Mouse (Mus musculus) hindbrain, embryonic 13.5 days (tissue): ENCODE results near the gene Kit. TPM values are rescaled to one million over a fixed set of nuclear protein-coding genes. Genes with fewer than 3 reads are reported as not detected.

Source experiments
- ATAC-seq: fragments of 200-750 bp; cut with Nextera tagmentation; 2 replicates; pipeline ENCODE4 v1.8.0; 2017; ENCODE audit warnings: moderate TSS enrichment; ENCODE audit not compliant: low FRiP score
- H3K27ac ChIP-seq: fragments of 300-500 bp; sonication (generic); 2 replicates; pipeline ENCODE4 v1.5.1; 2015; ENCODE audit warnings: inconsistent platforms, mild to moderate bottlenecking, moderate library complexity
- H3K27me3 ChIP-seq: fragments of 300-500 bp; sonication (generic); 2 replicates; pipeline ENCODE4 v1.6.1; 2015; ENCODE audit warnings: mild to moderate bottlenecking, inconsistent platforms
- H3K36me3 ChIP-seq: fragments of 300-500 bp; sonication (generic); 2 replicates; pipeline ENCODE4 v1.6.1; 2015; ENCODE audit warnings: mild to moderate bottlenecking, inconsistent platforms
- H3K4me1 ChIP-seq: fragments of 300-500 bp; sonication (generic); replicated peaks from 2 replicates; pipeline ENCODE4 v1.6.1; 2015; ENCODE audit warnings: inconsistent platforms
- H3K4me2 ChIP-seq: fragments of 300-500 bp; sonication (generic); 2 replicates; pipeline ENCODE4 v1.6.1; 2015; ENCODE audit warnings: inconsistent platforms, mild to moderate bottlenecking, moderate library complexity
- H3K4me3 ChIP-seq: fragments of 300-500 bp; sonication (generic); 2 replicates; pipeline ENCODE4 v1.5.1; 2015; ENCODE audit warnings: mild to moderate bottlenecking, inconsistent platforms
- H3K9ac ChIP-seq: fragments of 300-500 bp; sonication (generic); 2 replicates; pipeline ENCODE4 v1.6.1; 2015; ENCODE audit warnings: mild to moderate bottlenecking, inconsistent platforms
- H3K9me3 ChIP-seq: fragments of 300-500 bp; sonication (generic); 2 replicates; pipeline ENCODE4 v1.6.1; 2016; ENCODE audit warnings: inconsistent platforms
- WGBS: fragments of 180-500 bp; shearing (Covaris S2); methylation state at CpG from one replicate; pipeline ENCODE4 v1.1.7; 2015; 5-methylcytosine and 5-hydroxymethylcytosine counted together
- polyA plus RNA-seq: library from polyadenylated mRNA; unstranded; fragments of >200 nt; fragmentation: Nextera tagmentation; extraction: Ambion mirVana; gene quantifications from 2 replicates; pipeline ENCODE4 v1.2.1, GENCODE M21; 2015

Gene Kit
- polyA plus RNA-seq, 1 experiment from 2014 or later, result 57.9 TPM

DNA sequence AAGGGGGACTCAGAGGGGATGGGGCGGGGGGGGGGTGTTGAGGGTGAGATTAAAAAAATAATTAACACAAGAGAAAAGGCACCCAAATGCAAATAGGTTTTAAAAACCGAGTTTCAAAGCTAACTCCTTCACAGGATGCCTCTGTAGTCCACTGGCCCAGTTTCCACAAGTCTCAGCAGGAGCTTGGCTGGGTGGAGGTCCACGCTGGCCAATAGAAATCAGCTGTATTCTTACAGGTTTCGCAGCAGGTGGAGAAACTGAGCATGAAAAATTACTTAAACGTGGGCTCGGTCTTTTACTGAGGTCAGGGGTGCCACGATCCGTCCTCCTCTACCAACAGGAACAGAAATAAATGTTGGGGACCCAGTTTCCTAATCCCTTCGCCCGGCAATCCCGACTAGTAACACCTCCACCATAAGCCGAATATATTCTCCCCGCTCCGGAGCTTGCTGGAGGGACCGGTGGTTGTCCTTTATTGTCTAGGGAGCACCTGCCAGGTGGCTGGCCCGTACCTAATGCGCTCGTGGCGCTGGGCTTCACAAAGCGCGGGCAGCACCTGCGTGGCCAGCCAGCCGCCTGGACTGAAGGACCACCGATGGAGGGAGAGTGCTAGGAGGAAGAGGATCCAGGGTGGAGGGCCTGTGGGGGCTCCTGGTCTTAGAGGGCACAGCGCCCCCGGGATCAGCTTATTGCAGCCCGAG is 415 bp upstream of the Kit start:
- Histone ChIP-seq H3K9me3 (no peaks in the 10 kb centered on the region), H3K4me1 (peaks cover 31% of the 10 kb centered on the region), H3K27ac (peak overlapping the region; percentile 90), H3K9ac (peak overlapping the region; percentile 90), H3K4me2 (peak overlapping the region; percentile 83), H3K36me3 (no peaks in the 10 kb centered on the region), H3K4me3 (peak overlapping the region; percentile 83), H3K27me3 (no peaks in the 10 kb centered on the region)
- ATAC-seq, result 0 out of 2 replicates have a peak, but pooled peaks have one; percentile 0
- 3% methylated on average over 27 of the region's 27 CpGs for WGBS

GRCm38 (mm10) chr5:75575567-75576515 is 1.1 kb downstream of the Kit start:
- no peaks in the 10 kb centered on the region for H3K27me3 ChIP-seq
- peak overlapping the region; percentile 90 for H3K9ac ChIP-seq
- peak overlapping the region; percentile 90 for H3K27ac ChIP-seq
- peaks cover 33% of the 10 kb centered on the region for H3K4me1 ChIP-seq
- WGBS, result under 1% methylated on average over 53 of the region's 53 CpGs
- peak; percentile 82 for ATAC-seq
- H3K9me3 ChIP-seq, result no peaks in the 10 kb centered on the region
- peak overlapping the region; percentile 83 for H3K4me3 ChIP-seq
- no peaks in the 10 kb centered on the region for H3K36me3 ChIP-seq
- H3K4me2 ChIP-seq, result peak overlapping the region; percentile 83

- H3K9ac ChIP-seq, result peak overlapping the region; percentile 90
- ATAC-seq, result no peak
- 23% methylated on average over 6 of the region's 6 CpGs for WGBS
- H3K9me3 ChIP-seq, result no peaks in the 10 kb centered on the region
- no peaks in the 10 kb centered on the region for H3K36me3 ChIP-seq
- peak overlapping the region; percentile 83 for H3K4me2 ChIP-seq
- peaks cover 35% of the 10 kb centered on the region for H3K4me1 ChIP-seq
- no peak overlapping the region for H3K27ac ChIP-seq
- H3K27me3 ChIP-seq, result no peaks in the 10 kb centered on the region
- peak overlapping the region; percentile 83 for H3K4me3 ChIP-seq
These were observed 2.0 kb downstream of the Kit start for GRCm38 (mm10) chr5:75576741-75577140.

GRCm38 (mm10) chr5:75578141-75578540 is 3.4 kb downstream of the Kit start:
- peak overlapping the region; percentile 83 for H3K4me3 ChIP-seq
- ATAC-seq, result no peak
- no peaks in the 10 kb centered on the region for H3K36me3 ChIP-seq
- H3K9me3 ChIP-seq, result no peaks in the 10 kb centered on the region
- H3K9ac ChIP-seq, result no peak overlapping the region
- no peaks in the 10 kb centered on the region for H3K27me3 ChIP-seq
- H3K4me2 ChIP-seq, result peak overlapping the region; percentile 83
- no peak overlapping the region for H3K27ac ChIP-seq
- H3K4me1 ChIP-seq, result peaks cover 35% of the 10 kb centered on the region
- WGBS, result 76% methylated on average over 7 of the region's 7 CpGs

- Histone ChIP-seq H3K27me3 (no peaks in the 10 kb centered on the region), H3K4me2 (no peak overlapping the region), H3K36me3 (no peaks in the 10 kb centered on the region), H3K9me3 (no peaks in the 10 kb centered on the region), H3K27ac (no peak overlapping the region), H3K4me3 (no peak overlapping the region), H3K4me1 (peaks cover 35% of the 10 kb centered on the region), H3K9ac (no peak overlapping the region)
- WGBS, result 95% methylated on average over 5 of the region's 5 CpGs
- ATAC-seq, result no peak
These were observed 4.5 kb downstream of the Kit start for GRCm38 (mm10) chr5:75579244-75579643.

GRCm38 (mm10) chr5:75579646-75580268 is 5.0 kb downstream of the Kit start:
- ATAC-seq, result no peak
- no peak overlapping the region for H3K27ac ChIP-seq
- no peaks in the 10 kb centered on the region for H3K36me3 ChIP-seq
- H3K4me3 ChIP-seq, result no peak overlapping the region
- WGBS, result 84% methylated on average over 11 of the region's 11 CpGs
- H3K4me1 ChIP-seq, result peaks cover 35% of the 10 kb centered on the region
- no peaks in the 10 kb centered on the region for H3K9me3 ChIP-seq
- H3K4me2 ChIP-seq, result no peak overlapping the region
- H3K9ac ChIP-seq, result no peak overlapping the region
- no peaks in the 10 kb centered on the region for H3K27me3 ChIP-seq

DNA sequence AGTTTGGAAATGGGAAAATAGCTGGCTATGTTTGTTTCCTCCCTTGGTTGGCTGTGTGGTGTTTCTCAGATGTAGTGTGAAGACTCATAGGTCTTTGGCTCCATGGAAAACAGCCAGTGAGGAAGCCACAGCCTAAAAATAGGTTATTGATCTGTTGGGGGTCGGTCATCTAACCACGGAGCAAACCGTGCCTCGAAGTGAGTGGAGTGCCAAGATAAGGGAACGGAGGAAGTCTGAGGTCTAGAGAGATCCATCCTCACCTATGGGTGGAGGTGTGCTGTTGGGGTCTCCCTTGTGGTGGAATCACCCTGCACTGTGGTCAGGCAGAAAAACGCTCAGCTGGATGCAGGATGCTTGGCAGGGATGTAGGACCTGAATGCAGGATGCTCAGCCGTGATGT is 7.2 kb downstream of the Kit start:
- WGBS, result 94% methylated on average over 7 of the region's 7 CpGs

GRCm38 (mm10) chr5:75587781-75588180 is 13.1 kb downstream of the Kit start:
- H3K4me1 ChIP-seq, result peaks cover 26% of the 10 kb centered on the region
- H3K9ac ChIP-seq, result no peak overlapping the region
- H3K4me3 ChIP-seq, result no peak overlapping the region
- no peak overlapping the region for H3K27ac ChIP-seq
- no peaks in the 10 kb centered on the region for H3K9me3 ChIP-seq
- H3K36me3 ChIP-seq, result no peaks in the 10 kb centered on the region
- H3K4me2 ChIP-seq, result no peak overlapping the region
- no peaks in the 10 kb centered on the region for H3K27me3 ChIP-seq
- WGBS, result 90% methylated on average over 4 of the region's 4 CpGs
- no peak for ATAC-seq

More for the DNA sequence above, 7.2 kb downstream of the Kit start:
- no peaks in the 10 kb centered on the region for H3K9me3 ChIP-seq
- no peak overlapping the region for H3K4me2 ChIP-seq
- H3K4me3 ChIP-seq, result no peak overlapping the region
- H3K27ac ChIP-seq, result no peak overlapping the region
- H3K4me1 ChIP-seq, result peaks cover 25% of the 10 kb centered on the region
- H3K27me3 ChIP-seq, result no peaks in the 10 kb centered on the region
- H3K36me3 ChIP-seq, result no peaks in the 10 kb centered on the region
- no peak overlapping the region for H3K9ac ChIP-seq
- no peak for ATAC-seq

DNA sequence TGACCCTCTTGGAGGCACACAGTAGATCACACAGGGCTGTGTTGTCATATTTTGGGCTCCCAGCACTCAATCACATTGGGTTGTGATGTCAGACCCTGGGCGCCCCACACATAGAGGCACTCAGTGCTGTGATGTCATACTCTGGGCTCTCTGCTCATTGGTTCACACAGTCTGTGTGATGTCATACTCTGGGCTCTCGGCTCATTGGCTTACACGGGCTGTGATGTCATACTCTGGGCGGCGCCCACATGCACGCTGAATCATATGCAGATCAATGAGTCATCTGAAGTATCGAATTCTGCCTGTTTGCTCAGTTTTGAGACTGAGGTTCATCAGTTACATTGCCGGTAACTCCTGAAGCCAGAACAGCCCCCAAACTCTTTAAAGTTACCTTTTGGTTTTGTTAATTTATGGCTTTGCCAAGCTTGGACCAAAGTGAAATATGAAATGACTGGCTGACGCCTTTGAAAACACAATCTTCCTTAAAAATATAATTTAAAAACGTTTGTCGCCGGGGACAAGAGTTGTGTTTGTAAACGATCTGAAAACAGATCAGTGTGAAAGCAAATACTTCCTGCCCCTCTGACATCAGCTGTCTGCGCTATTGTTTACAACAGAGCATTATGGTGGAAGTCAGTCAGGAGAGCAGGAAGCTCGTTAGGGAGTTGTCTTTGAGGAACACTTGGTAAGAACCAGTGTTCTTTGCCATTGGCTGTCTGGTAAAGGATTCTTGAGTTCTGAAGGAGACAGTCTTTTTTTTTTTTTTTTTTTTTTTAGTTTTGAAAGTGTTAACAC is 15.0 kb downstream of the Kit start:
- Histone ChIP-seq H3K27ac (no peak overlapping the region), H3K36me3 (no peaks in the 10 kb centered on the region), H3K4me1 (peaks cover 44% of the 10 kb centered on the region), H3K27me3 (no peaks in the 10 kb centered on the region), H3K9ac (no peak overlapping the region), H3K4me3 (no peak overlapping the region), H3K9me3 (no peaks in the 10 kb centered on the region), H3K4me2 (no peak overlapping the region)
- ATAC-seq, result 0 out of 2 replicates have a peak, but pooled peaks have one; percentile 17
- WGBS, result 89% methylated on average over 15 of the region's 15 CpGs

DNA sequence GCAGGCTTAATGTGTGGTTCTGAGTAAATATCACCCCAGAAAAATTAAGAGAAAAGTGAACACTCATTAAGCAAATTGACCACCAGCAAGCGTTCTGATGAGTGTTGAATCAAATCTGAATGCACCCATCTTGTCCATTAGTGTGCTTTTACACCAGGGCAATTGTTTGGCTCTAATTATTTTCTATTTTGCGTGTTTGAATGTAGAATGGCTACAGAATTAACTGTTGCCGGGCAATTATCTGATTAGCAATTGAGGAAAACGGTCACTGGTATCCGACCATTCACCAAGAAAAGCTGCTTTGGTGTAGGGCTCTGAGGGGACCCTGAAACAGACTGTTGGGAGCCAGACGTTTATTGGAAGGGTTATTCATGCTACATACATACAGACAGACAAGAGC is 16.2 kb downstream of the Kit start:
- Histone ChIP-seq H3K27ac (peak overlapping the region; percentile 46; the same call in 1 of the 2 replicates), H3K4me3 (no peak overlapping the region), H3K4me1 (peaks cover 55% of the 10 kb centered on the region), H3K27me3 (no peaks in the 10 kb centered on the region), H3K4me2 (no peak overlapping the region), H3K9me3 (no peaks in the 10 kb centered on the region), H3K36me3 (no peaks in the 10 kb centered on the region), H3K9ac (no peak overlapping the region; the same call in 1 of the 2 replicates)
- 38% methylated on average over 6 of the region's 6 CpGs for WGBS
- ATAC-seq, result no peak

DNA sequence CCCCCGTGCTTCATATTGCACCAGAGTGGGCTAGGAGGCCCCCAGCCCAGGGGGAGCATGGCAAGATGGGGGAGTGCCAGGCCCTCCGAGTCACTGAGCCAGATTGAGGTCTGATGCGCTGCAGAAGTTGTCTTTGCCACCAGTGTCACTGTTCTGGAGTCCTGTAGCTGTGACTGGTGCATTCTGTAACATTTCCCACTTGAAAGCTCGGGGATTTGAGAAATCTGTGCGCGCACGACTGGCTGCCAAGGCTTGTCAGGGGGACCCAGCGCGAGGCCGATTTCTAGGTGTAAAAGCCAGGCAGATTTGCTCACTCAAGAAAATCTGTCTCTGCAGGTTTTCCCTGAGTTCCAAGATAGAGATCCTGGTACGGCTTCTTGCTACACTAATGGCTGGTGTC is 16.9 kb downstream of the Kit start:
- Histone ChIP-seq H3K27me3 (no peaks in the 10 kb centered on the region), H3K9ac (no peak overlapping the region; the same call in 1 of the 2 replicates)
- ATAC-seq, result 0 out of 2 replicates have a peak, but pooled peaks have one; percentile 30

More for the DNA sequence above, 16.9 kb downstream of the Kit start:
- WGBS, result 76% methylated on average over 11 of the region's 11 CpGs
- Histone ChIP-seq H3K36me3 (no peaks in the 10 kb centered on the region), H3K27ac (peak overlapping the region; percentile 46; the same call in 1 of the 2 replicates), H3K4me1 (peaks cover 61% of the 10 kb centered on the region), H3K4me3 (no peak overlapping the region), H3K9me3 (no peaks in the 10 kb centered on the region), H3K4me2 (no peak overlapping the region)
